Mouse (Mus musculus) kidney, embryonic 14.5 days (tissue): ENCODE data around the gene Tubb4a. TPM values are rescaled to one million over a fixed set of nuclear protein-coding genes. Genes with fewer than 3 reads are reported as not detected.
A peak's percentile ranks its signal among the peaks of the same experiment; 100 is the strongest.
"Not testable (repeated sequence)": the region's sequence is repeated elsewhere in the genome, so short reads cannot be mapped to it uniquely, and the experiment has no call there.

Experiments used
- ATAC-seq: fragments of 200-750 bp; cut with Nextera tagmentation; 2 replicates; pipeline ENCODE4 v1.8.0; 2017; ENCODE audit warnings: moderate number of reproducible peaks, mild to moderate bottlenecking, moderate TSS enrichment, moderate library complexity; ENCODE audit not compliant: low FRiP score, low TSS enrichment
- H3K27ac ChIP-seq: fragments of 300-500 bp; sonication (generic); 2 replicates; pipeline ENCODE4 v1.5.1; 2014; ENCODE audit warnings: low read depth, mild to moderate bottlenecking, low read length, moderate library complexity, mixed read lengths
- H3K27me3 ChIP-seq: fragments of 300-500 bp; sonication (generic); 2 replicates; pipeline ENCODE4 v1.6.1; 2014; ENCODE audit warnings: mild to moderate bottlenecking, low read length; ENCODE audit not compliant: control insufficient read depth, insufficient read depth
- H3K36me3 ChIP-seq: fragments of 300-500 bp; sonication (generic); 2 replicates; pipeline ENCODE4 v1.6.1; 2014; ENCODE audit warnings: low read length, mixed read lengths; ENCODE audit not compliant: control insufficient read depth, insufficient read depth
- H3K4me1 ChIP-seq: fragments of 300-500 bp; sonication (generic); 2 replicates; pipeline ENCODE4 v1.6.1; 2014; ENCODE audit warnings: low read length, mixed read lengths; ENCODE audit not compliant: control insufficient read depth, insufficient read depth
- H3K4me2 ChIP-seq: fragments of 300-500 bp; sonication (generic); replicated peaks from 2 replicates; pipeline ENCODE4 v1.6.1; 2014; ENCODE audit warnings: low read depth, mild to moderate bottlenecking, low read length
- H3K4me3 ChIP-seq: fragments of 300-500 bp; sonication (generic); 2 replicates; pipeline ENCODE4 v1.5.1; 2014; ENCODE audit warnings: mild to moderate bottlenecking, low read length
- H3K9ac ChIP-seq: fragments of 300-500 bp; sonication (generic); 2 replicates; pipeline ENCODE4 v1.6.1; 2014; ENCODE audit warnings: low read depth, mild to moderate bottlenecking, low read length, moderate library complexity
- H3K9me3 ChIP-seq: fragments of 300-500 bp; sonication (generic); 2 replicates; pipeline ENCODE4 v1.6.1; 2016; ENCODE audit warnings: low read length; ENCODE audit not compliant: control insufficient read depth
- WGBS: fragments of 180-500 bp; shearing (Covaris S2); extraction: QIAGEN DNeasy Blood & Tissue Kit; methylation state at CpG from one replicate; pipeline ENCODE4 v1.1.7; 2014; 5-methylcytosine and 5-hydroxymethylcytosine counted together
- polyA plus RNA-seq: library from polyadenylated mRNA; unstranded; fragments of >200 nt; fragmentation: Nextera tagmentation; extraction: Ambion mirVana; gene quantifications from 2 replicates; pipeline ENCODE4 v1.2.1, GENCODE M21; 2014

Tubb4a gene
- polyA plus RNA-seq, 1 experiment from 2014 or later = 23.8 TPM

- no peak for ATAC-seq
- Histone ChIP-seq H3K4me3 (no peak overlapping the region), H3K4me2 (no peak overlapping the region), H3K27ac (no peak overlapping the region), H3K4me1 (no peaks in the 10 kb centered on the region), H3K36me3 (peaks cover 10% of the 10 kb centered on the region; the same call in 1 of the 2 replicates), H3K27me3 (peaks cover 4% of the 10 kb centered on the region; the same call in 1 of the 2 replicates), H3K9me3 (no peaks in the 10 kb centered on the region), H3K9ac (no peak overlapping the region)
- WGBS = 82% methylated on average over 3 of the region's 3 CpGs
These were observed 31.3 kb downstream of the Tubb4a start for GRCm38 (mm10) chr17:57056246-57056645.

DNA sequence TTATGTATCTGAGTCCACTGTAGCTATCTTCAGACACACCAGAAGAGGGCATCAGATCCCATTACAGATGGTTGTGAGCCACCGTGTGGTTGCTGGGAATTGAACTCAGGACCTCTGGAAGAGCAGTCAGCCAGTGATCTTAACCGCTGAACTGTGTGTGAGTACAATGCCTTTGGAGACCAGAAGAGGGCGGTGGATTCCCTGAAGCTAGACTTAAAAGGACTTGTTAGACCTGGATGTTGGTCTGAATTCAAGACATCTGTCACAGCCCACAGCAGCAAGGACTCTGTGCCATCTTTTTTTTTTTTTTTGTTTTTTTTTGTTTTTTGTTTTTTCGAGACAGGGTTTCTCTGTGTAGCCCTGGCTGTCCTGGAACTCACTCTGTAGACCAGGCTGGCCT, 35.9 kb downstream of the Tubb4a start:
- not testable (repeated sequence) for H3K4me1 ChIP-seq
- WGBS = 86% methylated on average over 4 of the region's 4 CpGs

DNA sequence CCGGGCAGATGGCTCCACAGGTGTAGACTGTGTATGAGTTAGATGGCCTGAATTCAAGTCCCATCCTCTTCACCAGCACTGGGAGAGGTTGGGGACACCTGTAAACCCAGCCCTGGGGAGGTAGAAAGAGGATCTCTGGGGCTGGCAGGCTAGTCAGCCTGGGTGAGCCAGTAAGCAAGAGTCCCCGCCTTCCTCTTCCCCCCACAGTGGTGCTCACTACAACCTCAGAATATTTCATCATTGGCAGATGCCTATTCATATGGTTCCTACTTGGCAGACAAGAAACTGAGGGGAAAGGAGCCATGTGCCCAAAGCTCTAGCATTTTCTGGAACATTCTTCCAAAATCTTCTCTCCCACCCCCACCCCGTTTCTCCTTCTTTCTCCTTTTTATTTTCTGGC, 38.8 kb downstream of the Tubb4a start:
- Histone ChIP-seq H3K36me3 (peaks cover 11% of the 10 kb centered on the region; the same call in 1 of the 2 replicates), H3K9ac (no peak overlapping the region), H3K9me3 (no peaks in the 10 kb centered on the region), H3K4me2 (no peak overlapping the region), H3K4me1 (no peaks in the 10 kb centered on the region), H3K27ac (no peak overlapping the region), H3K27me3 (no peaks in the 10 kb centered on the region), H3K4me3 (no peak overlapping the region)
- 86% methylated on average over 3 of the region's 3 CpGs for WGBS
- ATAC-seq = no peak

More for the DNA sequence above, 35.9 kb downstream of the Tubb4a start:
- not testable (repeated sequence) for H3K4me3 ChIP-seq, H3K9me3 ChIP-seq, ATAC-seq, H3K27me3 ChIP-seq, H3K9ac ChIP-seq, H3K4me2 ChIP-seq, H3K27ac ChIP-seq
- peaks cover 11% of the 10 kb centered on the region; the same call in 1 of the 2 replicates for H3K36me3 ChIP-seq

DNA sequence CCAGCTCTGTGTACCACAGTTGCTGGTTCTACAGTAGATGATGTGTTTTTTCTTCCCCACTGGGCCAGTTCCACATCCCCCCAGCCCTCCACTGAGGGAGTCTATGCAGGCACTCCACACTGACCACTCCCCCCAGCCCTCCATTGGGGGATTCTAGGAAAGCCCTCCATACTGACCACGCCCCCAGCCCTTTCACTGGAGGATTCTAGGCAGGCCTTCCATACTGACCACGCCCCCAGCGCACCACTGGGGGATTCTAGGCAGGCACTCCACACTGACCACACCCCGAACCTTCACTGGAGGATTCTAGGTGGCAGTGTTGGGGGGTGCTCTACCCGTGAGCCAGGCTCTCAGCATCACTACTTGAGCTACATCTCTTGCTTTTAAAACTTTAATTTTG, 40.2 kb downstream of the Tubb4a start:
- no peak overlapping the region for H3K4me2 ChIP-seq
- 38% methylated on average over 5 of the region's 5 CpGs for WGBS
- no peak overlapping the region for H3K9ac ChIP-seq
- no peaks in the 10 kb centered on the region for H3K27me3 ChIP-seq
- ATAC-seq = peak; percentile 28
- no peak overlapping the region for H3K4me3 ChIP-seq
- H3K27ac ChIP-seq = no peak overlapping the region
- peaks cover 6% of the 10 kb centered on the region; the same call in 1 of the 2 replicates for H3K36me3 ChIP-seq
- no peaks in the 10 kb centered on the region for H3K9me3 ChIP-seq
- no peaks in the 10 kb centered on the region for H3K4me1 ChIP-seq

DNA sequence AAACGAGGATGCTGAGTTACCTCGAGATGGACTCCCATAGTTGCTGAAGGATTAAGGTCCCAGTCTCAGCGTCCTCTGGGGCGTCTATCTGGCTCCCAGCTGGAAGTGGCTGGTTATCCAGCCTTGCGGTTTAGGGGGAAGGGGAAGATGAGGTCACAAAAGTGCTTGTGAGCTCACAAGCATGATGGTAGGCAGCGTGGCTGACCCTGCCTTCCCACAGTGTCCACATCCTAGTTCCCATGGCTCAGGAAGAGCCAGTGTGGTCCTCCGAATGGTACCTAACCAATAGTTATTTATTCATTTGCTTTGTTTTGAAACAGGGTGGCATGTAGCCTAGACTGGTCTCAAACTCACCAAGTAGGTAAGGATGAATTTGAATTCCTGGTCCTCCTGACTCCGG, 46.0 kb downstream of the Tubb4a start, which contains the start of gene Slc25a41:
Gene Slc25a41, minus strand, starts transcription at position 101 of the 400 bp plus-strand sequence.
- H3K9ac ChIP-seq = no peak within 1 kb of the TSS
- no peak within 1 kb of the TSS for H3K4me2 ChIP-seq
- H3K4me1 ChIP-seq = no peaks in the 10 kb centered on the region
- no peak within 1 kb of the TSS for H3K27ac ChIP-seq
- ATAC-seq = no peak
- no peaks in the 10 kb centered on the region; the same call in 1 of the 2 replicates for H3K36me3 ChIP-seq
- H3K4me3 ChIP-seq = no peak within 1 kb of the TSS
- 81% methylated on average over 8 of the region's 8 CpGs for WGBS
- no peaks in the 10 kb centered on the region for H3K9me3 ChIP-seq
- H3K27me3 ChIP-seq = no peaks in the 10 kb centered on the region

- no peaks in the 10 kb centered on the region for H3K4me1 ChIP-seq
- H3K4me3 ChIP-seq = no peak overlapping the region
- no peak overlapping the region for H3K4me2 ChIP-seq
- H3K36me3 ChIP-seq = no peaks in the 10 kb centered on the region
- no peak overlapping the region for H3K27ac ChIP-seq
- H3K27me3 ChIP-seq = no peaks in the 10 kb centered on the region
- ATAC-seq = no peak
- no peaks in the 10 kb centered on the region for H3K9me3 ChIP-seq
- H3K9ac ChIP-seq = no peak overlapping the region
- WGBS = 46% methylated on average over 8 of the region's 8 CpGs
These were observed 48.6 kb downstream of the Tubb4a start for GRCm38 (mm10) chr17:57038978-57039377.

DNA sequence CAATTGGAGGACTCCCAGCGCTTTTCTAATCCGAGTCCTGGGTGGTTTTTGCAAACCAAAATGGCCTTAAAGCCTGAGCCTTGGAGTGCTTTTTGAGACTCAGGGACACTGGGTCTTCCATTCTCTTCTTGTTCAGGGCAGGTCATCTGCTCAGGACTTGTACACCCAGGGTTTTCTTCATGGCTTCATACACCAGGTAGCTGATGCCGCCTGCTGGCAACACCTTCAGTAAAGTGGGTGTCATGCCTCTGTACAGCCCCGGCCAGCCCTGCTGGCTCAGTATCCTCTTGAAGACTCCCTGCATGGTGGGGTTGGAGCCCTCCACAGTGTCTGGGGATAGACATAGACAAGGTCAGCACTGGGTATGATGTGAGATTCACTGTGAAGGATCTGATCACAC, 54.7 kb downstream of the Tubb4a start:
- Histone ChIP-seq H3K9me3 (no peaks in the 10 kb centered on the region), H3K4me1 (peaks cover 15% of the 10 kb centered on the region), H3K27ac (no peak overlapping the region; the same call in 1 of the 2 replicates), H3K9ac (no peak overlapping the region), H3K4me3 (no peak overlapping the region; the same call in 1 of the 2 replicates), H3K27me3 (no peaks in the 10 kb centered on the region), H3K4me2 (peak overlapping the region; percentile 50; the same call in 1 of the 2 replicates), H3K36me3 (peaks cover 13% of the 10 kb centered on the region)
- no peak for ATAC-seq
- WGBS = 81% methylated on average over 4 of the region's 4 CpGs

- peak; percentile 96 for ATAC-seq
- peak overlapping the region; percentile 71 for H3K4me3 ChIP-seq
- H3K27ac ChIP-seq = peak overlapping the region; percentile 82
- under 1% methylated on average over 38 of the region's 38 CpGs for WGBS
- H3K9me3 ChIP-seq = no peaks in the 10 kb centered on the region
- H3K4me2 ChIP-seq = peak overlapping the region; percentile 50
- no peaks in the 10 kb centered on the region for H3K27me3 ChIP-seq
- H3K36me3 ChIP-seq = peaks cover 23% of the 10 kb centered on the region
- peak overlapping the region; percentile 100 for H3K9ac ChIP-seq
- H3K4me1 ChIP-seq = peaks cover 15% of the 10 kb centered on the region
These were observed 55.7 kb downstream of the Tubb4a start for GRCm38 (mm10) chr17:57031661-57032420.

- H3K9me3 ChIP-seq = no peaks in the 10 kb centered on the region
- peaks cover 15% of the 10 kb centered on the region for H3K4me1 ChIP-seq
- ATAC-seq = no peak
- H3K4me3 ChIP-seq = peak within 1 kb of the TSS; percentile 71
- WGBS = 2% methylated on average over 67 of the region's 99 CpGs
- peak within 1 kb of the TSS; percentile 100 for H3K9ac ChIP-seq
- peak within 1 kb of the TSS; percentile 93 for H3K27ac ChIP-seq
- H3K36me3 ChIP-seq = peaks cover 31% of the 10 kb centered on the region
- no peaks in the 10 kb centered on the region for H3K27me3 ChIP-seq
- peak within 1 kb of the TSS; percentile 71 for H3K4me2 ChIP-seq
These were observed 56.5 kb downstream of the Tubb4a start, which contains the start of gene Khsrp for GRCm38 (mm10) chr17:57030931-57031660. TSS of gene Khsrp (minus strand) at chr17:57031522.
